10 mouse cellular contexts compared by ENCODE assay signal in the genomic region with DNA sequence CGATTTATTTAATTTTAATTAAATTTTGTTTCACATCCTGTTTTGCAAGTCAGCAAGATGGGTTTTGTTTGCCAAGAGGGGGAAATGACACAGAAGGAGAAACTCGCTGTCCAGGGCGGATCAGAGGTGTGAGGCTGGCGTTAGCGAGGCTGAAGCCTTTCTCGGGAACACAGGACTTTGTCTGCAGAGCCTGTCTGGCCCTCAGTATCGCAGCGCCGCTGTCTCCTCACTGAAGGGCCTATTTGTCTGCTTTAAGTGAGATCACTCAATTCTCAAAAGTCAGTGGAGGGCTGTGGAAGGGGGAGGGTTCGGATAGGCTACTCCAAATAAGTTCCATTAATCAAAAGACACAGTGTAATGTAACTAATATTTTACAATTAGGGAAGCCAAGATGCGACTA.
DNase-seq lines count a peak whose midpoint lies in the region; ATAC-seq and TF ChIP-seq lines count a peak whose summit lies in the region.
"Had no signal": no experiment of that assay in that cellular context is flagged by ENCODE, and none has a peak within 500 bp of the region (broad histone marks: within the 10 kb centered on the region; RNA-seq: fewer than 3 reads in every experiment).

No protein-coding gene starts in this region.

- no peak for DNase-seq in heart, adult 8-10 months (ENCODE audit: low spot score)
- peak; percentile 72 for DNase-seq in brain, embryonic 14.5 days (ENCODE audit: low read depth)
- DNase-seq in forebrain, embryonic 10.5 days (ENCODE audit: extremely low spot score, low spot score) = no peak
- DNase-seq in gastrocnemius, postnatal 14 days = no peak
- DNase-seq: adrenal gland, postnatal 36 days; heart, postnatal 10 days had no signal

- H3K4me1 ChIP-seq in heart, embryonic 12.5 days (replicated peaks) = peaks cover 13% of the 10 kb centered on the region
- H3K4me1 ChIP-seq in forebrain, embryonic 10.5 days = peaks cover 52% of the 10 kb centered on the region
- peaks cover 34% of the 10 kb centered on the region for H3K4me1 ChIP-seq in limb, embryonic 13.5 days

- no peak for TF ChIP-seq CTCF in brain, embryonic 14.5 days (IDR thresholded peaks at IDR 0.05; ENCODE audit: borderline replicate concordance, extremely low read depth, insufficient read depth, insufficient read length)

- H3K9ac ChIP-seq in heart, embryonic 12.5 days = peak overlapping the region; percentile 38; the same call in 1 of the 2 replicates
- H3K9ac ChIP-seq in limb, embryonic 13.5 days = no peak overlapping the region; the same call in none of the 2 replicates

- H3K9me3 ChIP-seq in heart, embryonic 12.5 days (replicated peaks) = no peaks in the 10 kb centered on the region
- 0 out of 2 replicates have a peak, but pooled peaks cover 4% of the 10 kb centered on the region for H3K9me3 ChIP-seq in forebrain, embryonic 10.5 days
- H3K9me3 ChIP-seq in limb, embryonic 13.5 days = no peaks in the 10 kb centered on the region

- peak overlapping the region; percentile 29 for H3K4me3 ChIP-seq in heart, embryonic 12.5 days
- H3K4me3 ChIP-seq in forebrain, embryonic 10.5 days = peak overlapping the region; percentile 43
- peak overlapping the region; percentile 41 for H3K4me3 ChIP-seq in limb, embryonic 13.5 days

- no peaks in the 10 kb centered on the region for H3K36me3 ChIP-seq in heart, embryonic 12.5 days
- no peaks in the 10 kb centered on the region for H3K36me3 ChIP-seq in forebrain, embryonic 10.5 days (replicated peaks)
- H3K36me3 ChIP-seq in limb, embryonic 13.5 days = no peaks in the 10 kb centered on the region

- ATAC-seq in heart, embryonic 12.5 days (ENCODE audit: insufficient number of reproducible peaks, low FRiP score) = no peak
- no peak for ATAC-seq in limb, embryonic 13.5 days (ENCODE audit: low FRiP score, low read depth)
- ATAC-seq in frontal cortex, adult (ENCODE audit: low TSS enrichment) = no peak
- ATAC-seq in megakaryocyte, adult 5-6 weeks (ENCODE audit: poor library complexity, severe bottlenecking) = no peak

- H3K27ac ChIP-seq in heart, embryonic 12.5 days (ENCODE audit: poor library complexity, severe bottlenecking) = no peak overlapping the region
- peak overlapping the region; percentile 81 for H3K27ac ChIP-seq in forebrain, embryonic 10.5 days
- H3K27ac ChIP-seq in limb, embryonic 13.5 days = no peak overlapping the region

- H3K4me2 ChIP-seq in heart, embryonic 12.5 days = peak overlapping the region; percentile 82
- peak overlapping the region; percentile 76 for H3K4me2 ChIP-seq in limb, embryonic 13.5 days (replicated peaks)

- no peak for TF ChIP-seq POLR2A in brain, embryonic 14.5 days (IDR thresholded peaks at IDR 0.05; ENCODE audit: borderline replicate concordance, extremely low read depth, insufficient read depth, insufficient read length, poor library complexity, severe bottlenecking)

- intact Hi-C loops in gastrocnemius, postnatal 14 days (cut with DNase I; ENCODE audit: low total_unique reads) = loop anchor here (5.0 to 10.0 kb wide), 3 partner anchors 368 to 1460 kb away; no protein-coding TSS in a partner anchor

- H3K27me3 ChIP-seq in heart, embryonic 12.5 days (replicated peaks) = peaks cover 62% of the 10 kb centered on the region
- H3K27me3 ChIP-seq in forebrain, embryonic 10.5 days (ENCODE audit: poor library complexity, severe bottlenecking) = peaks cover 79% of the 10 kb centered on the region
- peaks cover 44% of the 10 kb centered on the region for H3K27me3 ChIP-seq in limb, embryonic 13.5 days

- WGBS in heart, embryonic 12.5 days = 13% methylated on average over 11 of the region's 11 CpGs
- 22% methylated on average over 11 of the region's 11 CpGs for WGBS in forebrain, embryonic 10.5 days
- WGBS in limb, embryonic 13.5 days = 15% methylated on average over 11 of the region's 11 CpGs
